Mouse (Mus musculus) cerebellum, adult 11-12 months (tissue): ENCODE measurements around the gene Cct3.
"Not testable (repeated sequence)": the region's sequence is repeated elsewhere in the genome, so short reads cannot be mapped to it uniquely, and the experiment has no call there.

Experiments
- DNase-seq: peaks from one replicate; pipeline ENCODE4 v3.0.0; 2022

Gene Cct3

GRCm38 (mm10) chr3:88295272-88295671 is 1.6 kb upstream of the Cct3 start:
- not testable (repeated sequence) for DNase-seq

GRCm38 (mm10) chr3:88296110-88296560 is 781 bp upstream of the Cct3 start:
- DNase-seq: no peak

- DNase-seq: no peak
Observed at GRCm38 (mm10) chr3:88297321-88297851, 470 bp downstream of the Cct3 start.

GRCm38 (mm10) chr3:88299172-88299571 is 2.3 kb downstream of the Cct3 start:
- DNase-seq: no peak

GRCm38 (mm10) chr3:88324951-88325405 is 28.1 kb downstream of the Cct3 start, which contains the start of gene Glmp:
Glmp (plus strand) TSS chr3:88325023.
- DNase-seq: peak; percentile 61

- DNase-seq: no peak
Observed at GRCm38 (mm10) chr3:88328956-88329355, 32.0 kb downstream of the Cct3 start.

GRCm38 (mm10) chr3:88331282-88331681 is 34.4 kb downstream of the Cct3 start:
- DNase-seq: no peak

GRCm38 (mm10) chr3:88334029-88334658 is 37.2 kb downstream of the Cct3 start:
- DNase-seq: no peak

- DNase-seq: no peak
Observed at GRCm38 (mm10) chr3:88334902-88335435, 38.1 kb downstream of the Cct3 start.

- no peak for DNase-seq
Observed at GRCm38 (mm10) chr3:88335436-88336053, 38.6 kb downstream of the Cct3 start.

GRCm38 (mm10) chr3:88336058-88337013 is 39.4 kb downstream of the Cct3 start, which contains the start of the genes Tmem79 and Smg5:
Tmem79 (minus strand) TSS chr3:88336148.
Smg5 (plus strand) TSS chr3:88336260.
- DNase-seq: peak; percentile 95

GRCm38 (mm10) chr3:88337367-88338020 is 40.6 kb downstream of the Cct3 start:
- no peak for DNase-seq

- no peak for DNase-seq
Observed at GRCm38 (mm10) chr3:88338316-88338715, 41.4 kb downstream of the Cct3 start.

GRCm38 (mm10) chr3:88339006-88339405 is 42.1 kb downstream of the Cct3 start:
- DNase-seq: no peak

- no peak for DNase-seq
Observed at GRCm38 (mm10) chr3:88350732-88351131, 53.8 kb downstream of the Cct3 start.

GRCm38 (mm10) chr3:88352907-88353306 is 56.0 kb downstream of the Cct3 start:
- peak; percentile 76 for DNase-seq

- no peak for DNase-seq
Observed at GRCm38 (mm10) chr3:88354396-88355165, 57.7 kb downstream of the Cct3 start.

- DNase-seq: no peak
Observed at GRCm38 (mm10) chr3:88359584-88359983, 62.7 kb downstream of the Cct3 start.

- no peak for DNase-seq
Observed at GRCm38 (mm10) chr3:88359989-88360388, 63.1 kb downstream of the Cct3 start.

- DNase-seq: no peak
Observed at GRCm38 (mm10) chr3:88361096-88361495, 64.2 kb downstream of the Cct3 start.
